Mouse (Mus musculus): ENCODE data around the gene Dus3l. TPM values are rescaled to one million over a fixed set of nuclear protein-coding genes. Genes with fewer than 3 reads are reported as not detected.
A peak's percentile ranks its signal among the peaks of the same experiment; 100 is the strongest.

The Dus3l gene
- polyA plus RNA-seq, 1 experiment from 2014 or later, result 41.9 TPM

DNA sequence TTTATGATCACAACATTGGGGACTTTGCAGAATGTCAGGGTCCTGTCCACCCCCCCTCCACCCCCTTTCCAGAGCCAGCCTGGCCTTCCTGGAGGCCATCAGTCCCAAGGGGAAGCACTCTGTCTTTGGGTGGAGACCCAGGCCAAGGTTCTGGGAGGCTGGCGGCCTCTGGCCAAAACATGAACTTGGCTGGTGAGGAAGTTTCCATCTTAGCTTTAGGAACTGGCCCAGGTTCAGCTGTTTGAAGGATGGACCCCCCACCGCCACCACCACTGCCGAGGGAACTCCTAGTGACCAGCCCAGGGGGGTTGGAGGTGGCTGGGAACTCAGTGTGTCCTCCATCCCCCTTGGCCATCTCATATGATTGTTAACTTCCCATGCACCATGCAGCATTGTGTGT lies 3.5 kb upstream of the Dus3l start:
- Histone ChIP-seq H3K4me3 (replicated peaks; ENCODE audit: low read length) (no peak overlapping the region), H3K27me3 (ENCODE audit: control insufficient read depth, insufficient read depth, low read length) (peaks cover 7% of the 10 kb centered on the region), H3K9ac (ENCODE audit: low read length) (no peak overlapping the region), H3K36me3 (ENCODE audit: control insufficient read depth, insufficient read depth, low read length) (no peaks in the 10 kb centered on the region), H3K4me1 (ENCODE audit: control insufficient read depth, insufficient read depth, low read length) (peaks cover 34% of the 10 kb centered on the region), H3K27ac (ENCODE audit: low read length) (no peak overlapping the region), H3K9me3 (replicated peaks; ENCODE audit: control insufficient read depth, low read length) (no peaks in the 10 kb centered on the region), H3K4me2 (ENCODE audit: low read depth, low read length) (no peak overlapping the region)
- 65% methylated on average over 3 of the region's 3 CpGs for WGBS
- ATAC-seq (ENCODE audit: insufficient read depth, low FRiP score), result no peak

DNA sequence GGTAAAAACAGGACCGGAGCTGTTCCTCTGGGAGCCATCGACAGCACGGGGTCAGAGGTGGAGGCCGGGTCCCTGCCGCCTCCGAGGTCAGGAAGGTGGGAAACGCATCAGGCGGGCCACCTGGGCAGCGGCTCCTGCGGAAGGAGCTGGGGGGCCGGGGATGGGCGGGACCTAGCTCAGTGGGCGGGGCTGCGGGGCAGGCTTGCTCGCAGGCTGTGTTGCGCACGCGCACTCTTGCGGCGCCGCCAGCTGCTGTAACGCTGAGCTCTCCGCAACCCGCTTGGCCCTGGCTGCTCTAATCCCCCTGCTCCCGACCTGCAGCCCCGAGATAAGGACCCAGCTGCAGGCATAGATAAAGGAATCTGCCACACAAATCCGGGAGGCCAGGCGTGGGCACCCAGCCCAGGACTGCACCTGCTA lies 2.6 kb upstream of the Dus3l start:
- ATAC-seq (ENCODE audit: insufficient read depth, low FRiP score), result peak; percentile 51
- H3K27me3 ChIP-seq (ENCODE audit: control insufficient read depth, insufficient read depth, low read length), result no peaks in the 10 kb centered on the region
- 0 out of 2 replicates have a peak, but pooled peaks cover 5% of the 10 kb centered on the region for H3K36me3 ChIP-seq (ENCODE audit: control insufficient read depth, insufficient read depth, low read length)
- peak overlapping the region; percentile 74 for H3K9ac ChIP-seq (ENCODE audit: low read length)
- WGBS, result 0% methylated on average over 28 of the region's 28 CpGs
- peak overlapping the region; percentile 52 for H3K4me3 ChIP-seq (replicated peaks; ENCODE audit: low read length)
- H3K4me2 ChIP-seq (ENCODE audit: low read depth, low read length), result peak overlapping the region; percentile 80
- H3K27ac ChIP-seq (ENCODE audit: low read length), result peak overlapping the region; percentile 87
- H3K9me3 ChIP-seq (replicated peaks; ENCODE audit: control insufficient read depth, low read length), result no peaks in the 10 kb centered on the region
- H3K4me1 ChIP-seq (ENCODE audit: control insufficient read depth, insufficient read depth, low read length), result peaks cover 32% of the 10 kb centered on the region

DNA sequence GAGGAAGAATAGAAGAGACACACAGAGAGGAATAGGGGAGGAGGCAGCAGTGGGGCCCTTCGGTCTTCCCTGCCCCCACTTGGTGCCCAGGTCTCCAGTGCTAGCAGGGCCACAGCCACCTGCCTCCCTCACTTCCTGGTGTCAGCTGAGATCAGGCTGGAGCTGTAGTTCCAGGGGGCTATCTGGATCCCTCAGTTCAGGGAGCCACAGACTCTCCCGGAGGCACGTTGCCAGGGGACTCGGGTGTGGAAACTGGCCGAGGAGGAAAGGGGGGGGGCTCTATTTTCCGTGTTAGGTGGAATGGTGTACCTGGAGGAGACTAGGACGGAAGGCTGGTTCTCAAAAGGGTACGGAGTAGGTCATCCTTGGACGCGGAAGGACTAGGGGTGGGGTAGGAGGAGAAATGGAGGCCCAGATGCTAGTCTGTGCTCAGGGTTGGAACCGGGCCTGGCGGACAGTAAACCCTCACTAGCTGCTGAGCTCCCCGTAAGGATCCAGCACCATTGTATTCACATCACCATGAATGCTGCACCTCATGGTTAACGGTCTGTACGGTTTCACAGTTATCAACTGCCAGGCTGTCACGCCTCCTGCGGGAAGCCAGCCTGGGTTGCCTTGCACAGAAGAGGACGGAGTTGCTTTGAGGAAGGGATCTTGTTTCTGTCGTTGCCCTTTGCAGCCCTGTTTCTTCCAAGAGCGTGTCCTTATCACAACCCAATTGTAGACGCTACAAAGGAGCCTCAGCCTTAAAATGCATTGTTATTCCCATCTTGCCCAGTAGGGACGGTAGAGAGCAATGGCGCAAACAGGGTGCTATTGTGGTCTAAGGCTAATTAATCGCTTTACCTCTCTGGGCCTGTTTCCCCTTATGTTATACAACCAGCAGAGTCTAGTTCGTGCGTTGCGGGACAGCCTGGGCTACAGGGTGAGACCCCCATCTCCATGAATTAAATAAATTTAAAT lies 1.5 kb upstream of the Dus3l start:
- H3K4me1 ChIP-seq (ENCODE audit: control insufficient read depth, insufficient read depth, low read length), result peaks cover 23% of the 10 kb centered on the region
- H3K27ac ChIP-seq (ENCODE audit: low read length), result peak overlapping the region; percentile 87
- H3K27me3 ChIP-seq (ENCODE audit: control insufficient read depth, insufficient read depth, low read length), result no peaks in the 10 kb centered on the region
- ATAC-seq (ENCODE audit: insufficient read depth, low FRiP score), result no peak
- WGBS, result 43% methylated on average over 27 of the region's 27 CpGs
- H3K9me3 ChIP-seq (replicated peaks; ENCODE audit: control insufficient read depth, low read length), result no peaks in the 10 kb centered on the region
- H3K9ac ChIP-seq (ENCODE audit: low read length), result peak overlapping the region; percentile 74; the same call in 1 of the 2 replicates
- H3K4me3 ChIP-seq (replicated peaks; ENCODE audit: low read length), result no peak overlapping the region
- H3K36me3 ChIP-seq (ENCODE audit: control insufficient read depth, insufficient read depth, low read length), result peaks cover 10% of the 10 kb centered on the region; the same call in 1 of the 2 replicates
- H3K4me2 ChIP-seq (ENCODE audit: low read depth, low read length), result no peak overlapping the region

DNA sequence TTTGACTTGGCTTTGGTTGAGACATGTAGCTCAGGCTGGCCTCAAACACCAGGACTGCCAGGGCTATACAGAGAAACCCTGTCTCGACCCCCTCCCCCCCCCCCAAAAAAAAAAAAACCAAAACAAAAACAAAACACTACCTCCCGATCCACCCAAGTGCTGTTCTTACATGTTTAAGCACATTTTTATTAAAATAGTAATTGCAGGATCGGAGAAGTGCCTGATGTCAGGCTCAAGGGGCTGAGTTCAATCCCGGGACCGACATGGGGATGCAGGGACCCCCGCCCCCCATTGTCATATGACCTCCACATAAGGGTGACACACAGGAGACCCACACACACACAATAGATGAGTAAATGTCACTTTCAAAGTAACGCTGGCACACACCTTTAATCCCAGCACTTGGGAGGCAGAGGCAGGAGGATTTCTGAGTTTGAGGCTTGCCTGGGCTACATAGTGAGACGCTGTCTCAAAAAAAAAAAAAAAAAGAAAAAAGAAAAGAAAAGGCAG lies 761 bp upstream of the Dus3l start:
- WGBS, result 70% methylated on average over 8 of the region's 8 CpGs
- Histone ChIP-seq H3K27ac (ENCODE audit: low read length) (peak overlapping the region; percentile 97; the same call in 1 of the 2 replicates), H3K9ac (ENCODE audit: low read length) (no peak overlapping the region; the same call in 1 of the 2 replicates), H3K4me3 (replicated peaks; ENCODE audit: low read length) (peak overlapping the region; percentile 69), H3K4me1 (ENCODE audit: control insufficient read depth, insufficient read depth, low read length) (peaks cover 21% of the 10 kb centered on the region), H3K27me3 (ENCODE audit: control insufficient read depth, insufficient read depth, low read length) (no peaks in the 10 kb centered on the region), H3K36me3 (ENCODE audit: control insufficient read depth, insufficient read depth, low read length) (peaks cover 16% of the 10 kb centered on the region; the same call in 1 of the 2 replicates), H3K4me2 (ENCODE audit: low read depth, low read length) (peak overlapping the region; percentile 96), H3K9me3 (replicated peaks; ENCODE audit: control insufficient read depth, low read length) (no peaks in the 10 kb centered on the region)
- ATAC-seq (ENCODE audit: insufficient read depth, low FRiP score), result no peak

DNA sequence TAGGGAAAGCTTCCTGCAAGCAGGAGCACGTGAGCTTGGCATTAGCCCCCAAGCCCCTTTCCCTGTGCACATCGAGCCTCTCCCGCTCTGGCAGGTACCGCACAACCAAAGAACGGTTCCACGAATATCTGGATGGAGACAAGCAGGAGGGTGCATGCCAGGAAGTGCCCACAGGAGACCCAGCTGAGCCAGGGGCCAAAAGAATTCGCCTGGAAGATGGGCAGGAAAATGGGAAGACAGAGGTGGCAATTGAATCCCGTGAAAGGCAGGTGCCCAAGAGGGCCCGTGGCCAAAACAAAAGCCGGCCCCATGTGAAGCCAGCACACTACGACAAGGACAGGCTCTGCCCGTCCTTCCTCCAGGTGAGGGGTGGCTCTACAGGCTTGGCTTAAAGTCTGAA lies 874 bp downstream of the Dus3l start:
- H3K27ac ChIP-seq (ENCODE audit: low read length), result peak overlapping the region; percentile 97
- no peaks in the 10 kb centered on the region for H3K27me3 ChIP-seq (ENCODE audit: control insufficient read depth, insufficient read depth, low read length)
- WGBS, result 55% methylated on average over 12 of the region's 12 CpGs
- H3K4me3 ChIP-seq (replicated peaks; ENCODE audit: low read length), result peak overlapping the region; percentile 69
- H3K4me1 ChIP-seq (ENCODE audit: control insufficient read depth, insufficient read depth, low read length), result peaks cover 21% of the 10 kb centered on the region
- peaks cover 26% of the 10 kb centered on the region for H3K36me3 ChIP-seq (ENCODE audit: control insufficient read depth, insufficient read depth, low read length)
- H3K9me3 ChIP-seq (replicated peaks; ENCODE audit: control insufficient read depth, low read length), result no peaks in the 10 kb centered on the region
- H3K9ac ChIP-seq (ENCODE audit: low read length), result peak overlapping the region; percentile 93
- peak overlapping the region; percentile 96 for H3K4me2 ChIP-seq (ENCODE audit: low read depth, low read length)
- ATAC-seq (ENCODE audit: insufficient read depth, low FRiP score), result no peak

DNA sequence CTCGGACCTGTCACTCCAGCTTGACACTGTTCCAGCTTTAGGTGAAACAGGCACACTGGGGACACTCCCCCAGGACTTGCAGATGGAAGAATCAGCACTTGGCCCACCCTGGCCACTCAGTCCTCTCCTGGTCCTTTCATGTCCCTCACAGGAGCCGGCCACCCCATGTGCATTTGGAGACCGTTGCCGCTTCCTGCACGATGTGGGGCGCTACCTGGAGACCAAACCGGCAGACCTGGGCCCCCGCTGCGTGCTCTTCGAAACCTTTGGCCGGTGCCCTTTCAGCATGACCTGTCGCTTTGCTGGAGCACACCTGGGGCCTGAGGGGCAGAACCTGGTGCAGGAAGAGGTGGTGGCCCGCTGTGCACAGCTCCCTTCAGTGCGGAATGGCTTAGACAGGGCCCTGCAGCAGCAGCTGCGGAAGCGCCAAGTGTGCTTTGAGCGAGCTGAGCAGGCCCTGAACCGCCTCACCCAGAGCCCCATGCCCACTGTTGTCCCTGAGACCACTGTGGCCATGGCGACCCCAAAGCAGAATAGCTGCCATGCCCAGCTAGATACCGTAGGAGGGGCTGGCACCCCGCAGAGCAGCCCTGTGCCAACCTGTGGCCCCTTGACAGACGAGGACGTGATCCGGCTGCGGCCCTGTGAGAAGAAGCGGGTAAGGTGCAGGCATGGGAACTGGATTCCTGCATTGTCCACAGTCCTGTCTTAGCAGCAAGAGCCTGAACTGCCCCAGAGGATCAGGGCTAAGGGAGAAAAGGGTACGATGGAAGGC lies 2.3 kb downstream of the Dus3l start:
- Histone ChIP-seq H3K9me3 (replicated peaks; ENCODE audit: control insufficient read depth, low read length) (no peaks in the 10 kb centered on the region), H3K36me3 (ENCODE audit: control insufficient read depth, insufficient read depth, low read length) (peaks cover 26% of the 10 kb centered on the region), H3K27ac (ENCODE audit: low read length) (no peak overlapping the region), H3K9ac (ENCODE audit: low read length) (no peak overlapping the region), H3K4me1 (ENCODE audit: control insufficient read depth, insufficient read depth, low read length) (peaks cover 17% of the 10 kb centered on the region), H3K27me3 (ENCODE audit: control insufficient read depth, insufficient read depth, low read length) (no peaks in the 10 kb centered on the region), H3K4me2 (ENCODE audit: low read depth, low read length) (no peak overlapping the region), H3K4me3 (replicated peaks; ENCODE audit: low read length) (no peak overlapping the region)
- no peak for ATAC-seq (ENCODE audit: insufficient read depth, low FRiP score)
- WGBS, result 94% methylated on average over 27 of the region's 27 CpGs

DNA sequence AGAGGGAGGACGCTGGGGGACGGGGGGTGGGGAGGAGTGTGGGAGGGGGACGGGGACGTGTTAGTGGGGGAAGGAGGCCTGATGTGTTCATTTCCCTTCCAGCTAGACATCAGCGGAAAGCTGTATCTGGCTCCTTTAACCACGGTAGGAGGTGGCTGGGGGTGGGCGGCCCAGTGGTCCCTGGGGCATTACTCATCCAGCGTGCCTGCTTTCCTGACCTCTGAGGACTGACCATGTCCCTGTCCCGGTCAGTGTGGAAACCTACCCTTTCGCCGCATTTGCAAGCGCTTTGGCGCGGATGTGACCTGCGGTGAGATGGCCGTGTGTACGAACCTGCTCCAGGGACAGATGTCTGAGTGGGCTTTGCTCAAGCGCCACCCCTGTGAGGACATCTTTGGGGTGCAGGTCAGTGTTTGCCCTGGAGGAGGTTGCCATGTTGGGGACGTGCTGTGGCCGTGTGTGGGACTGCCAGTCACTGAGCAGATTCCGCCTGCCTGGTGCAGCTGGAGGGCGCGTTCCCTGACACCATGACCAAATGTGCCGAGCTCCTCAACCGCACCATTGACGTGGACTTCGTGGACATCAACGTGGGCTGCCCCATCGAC lies 3.1 kb downstream of the Dus3l start:
- WGBS, result 92% methylated on average over 29 of the region's 29 CpGs
- Histone ChIP-seq H3K4me1 (ENCODE audit: control insufficient read depth, insufficient read depth, low read length) (peaks cover 12% of the 10 kb centered on the region), H3K27me3 (ENCODE audit: control insufficient read depth, insufficient read depth, low read length) (no peaks in the 10 kb centered on the region), H3K9me3 (replicated peaks; ENCODE audit: control insufficient read depth, low read length) (no peaks in the 10 kb centered on the region), H3K4me3 (replicated peaks; ENCODE audit: low read length) (no peak overlapping the region), H3K27ac (ENCODE audit: low read length) (no peak overlapping the region), H3K4me2 (ENCODE audit: low read depth, low read length) (no peak overlapping the region), H3K36me3 (ENCODE audit: control insufficient read depth, insufficient read depth, low read length) (peaks cover 26% of the 10 kb centered on the region), H3K9ac (ENCODE audit: low read length) (no peak overlapping the region)
- no peak for ATAC-seq (ENCODE audit: insufficient read depth, low FRiP score)

DNA sequence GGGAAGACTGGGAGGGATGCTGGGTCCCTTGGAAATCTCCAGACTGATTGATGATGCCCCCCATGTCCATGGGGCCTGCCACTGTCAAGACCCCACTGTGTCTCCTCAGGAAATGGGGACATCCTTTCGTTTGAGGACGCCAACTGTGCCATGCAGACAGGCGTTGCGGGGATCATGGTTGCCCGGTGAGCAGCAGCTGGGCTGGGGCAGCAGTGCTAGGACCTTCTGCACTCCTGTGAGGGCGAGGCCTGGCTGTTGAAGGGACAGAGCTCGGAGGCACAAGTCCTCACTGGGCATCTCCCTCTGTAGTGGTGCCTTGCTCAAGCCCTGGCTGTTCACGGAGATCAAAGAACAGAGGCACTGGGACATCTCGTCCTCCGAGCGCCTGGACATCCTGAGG lies 4.4 kb downstream of the Dus3l start:
- WGBS, result 93% methylated on average over 11 of the region's 11 CpGs
- Histone ChIP-seq H3K4me2 (ENCODE audit: low read depth, low read length) (no peak overlapping the region), H3K9me3 (replicated peaks; ENCODE audit: control insufficient read depth, low read length) (no peaks in the 10 kb centered on the region), H3K27me3 (ENCODE audit: control insufficient read depth, insufficient read depth, low read length) (no peaks in the 10 kb centered on the region), H3K4me3 (replicated peaks; ENCODE audit: low read length) (no peak overlapping the region), H3K4me1 (ENCODE audit: control insufficient read depth, insufficient read depth, low read length) (peaks cover 5% of the 10 kb centered on the region), H3K27ac (ENCODE audit: low read length) (no peak overlapping the region), H3K9ac (ENCODE audit: low read length) (no peak overlapping the region), H3K36me3 (ENCODE audit: control insufficient read depth, insufficient read depth, low read length) (peaks cover 26% of the 10 kb centered on the region)
- no peak for ATAC-seq (ENCODE audit: insufficient read depth, low FRiP score)

Data from stomach, embryonic 16.5 days (tissue).